Mouse (Mus musculus) heart, adult 18-20 months (tissue): ENCODE data around the gene Zfp638. TPM values are rescaled to one million over a fixed set of nuclear protein-coding genes. Genes with fewer than 3 reads are reported as not detected.
"Not testable (repeated sequence)": the region's sequence is repeated elsewhere in the genome, so short reads cannot be mapped to it uniquely, and the experiment has no call there.

Source experiments
- DNase-seq, 2 experiments: peaks; one replicate each; pipeline ENCODE4 v3.0.0; 2021 to 2022; ENCODE audit warnings: mixed read lengths in 1 of 2
- long read RNA-seq, 2 experiments: library from polyadenylated mRNA; stranded (forward); transcript quantifications; one replicate each; pipeline ENCODE4 v2.0.0; 2021
- total RNA-seq, 2 experiments: library from RNA; stranded (reverse); gene quantifications; 2 replicates each; pipeline ENCODE4 v1.2.3; 2021

Zfp638 gene
- 10 to 100 TPM; 54.3 to 54.4 TPM for total RNA-seq
- long read RNA-seq, experiment 1, full-length matches to known transcripts, result 2 of 10 reads
- long read RNA-seq, experiment 1, partial matches to known transcripts, result 1 of 10 reads
- long read RNA-seq, experiment 1, other reads (novel, unspliced or antisense), result 7 of 10 reads
- long read RNA-seq, experiment 2, partial matches to known transcripts, result 2 of 7 reads
- long read RNA-seq, experiment 2, other reads (novel, unspliced or antisense), result 4 of 7 reads

DNA sequence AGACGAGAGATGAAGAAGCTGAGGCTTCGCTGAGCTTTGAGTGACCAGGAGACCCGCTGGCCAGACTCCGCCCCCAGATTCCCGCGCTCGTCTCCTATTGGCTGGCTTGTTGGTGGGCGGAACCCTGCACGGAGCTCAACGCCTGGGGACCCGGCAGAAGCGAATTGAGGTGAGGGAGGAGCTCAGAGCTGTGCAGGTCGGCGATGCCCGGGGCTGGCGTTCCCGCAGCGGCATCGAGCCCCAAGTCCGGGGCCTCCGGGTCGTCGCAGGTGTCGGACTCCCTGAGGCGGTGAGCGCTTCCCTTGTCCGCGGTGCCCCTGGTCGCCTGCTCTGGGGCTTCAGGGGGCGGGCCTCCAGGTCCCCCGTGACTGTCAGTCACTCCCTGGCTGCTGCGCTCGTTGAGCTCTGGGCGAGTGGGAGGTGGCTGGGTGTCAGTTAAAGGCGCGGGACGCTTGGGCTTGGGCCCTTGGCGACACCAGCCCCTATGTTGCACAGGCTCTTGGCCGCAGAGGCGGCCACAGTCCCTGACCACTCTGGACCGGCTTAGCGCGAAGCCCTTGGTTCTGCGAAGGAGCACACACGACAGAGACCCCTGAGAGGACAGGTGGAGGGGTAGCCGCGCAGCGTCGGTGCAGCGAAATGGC lies at the start of gene Zfp638:
TSS of gene Zfp638 (plus strand) at position 156 of the 644 bp plus-strand sequence.
- peak; percentile 94 to 98 for DNase-seq

DNA sequence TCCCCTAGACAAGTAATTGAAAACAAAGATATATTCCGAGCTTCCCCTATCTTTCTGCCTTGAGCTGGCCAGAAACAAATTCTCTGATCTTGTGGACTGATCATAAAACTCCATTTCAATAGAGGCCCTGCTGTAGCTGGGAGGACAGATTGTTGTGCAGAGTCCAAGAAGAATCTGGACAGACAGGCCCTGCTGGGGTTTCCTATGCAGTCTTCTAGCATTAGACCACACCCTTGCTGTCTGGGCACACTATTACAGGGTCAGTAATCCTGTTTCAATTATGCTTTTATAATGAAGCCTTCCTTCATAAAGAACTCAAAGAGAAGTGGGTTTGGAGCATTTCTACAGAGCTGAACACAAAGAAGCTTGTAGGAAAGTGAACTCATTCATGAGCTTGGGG lies 47.9 kb upstream of the Zfp638 start:
- DNase-seq, result no peak

DNA sequence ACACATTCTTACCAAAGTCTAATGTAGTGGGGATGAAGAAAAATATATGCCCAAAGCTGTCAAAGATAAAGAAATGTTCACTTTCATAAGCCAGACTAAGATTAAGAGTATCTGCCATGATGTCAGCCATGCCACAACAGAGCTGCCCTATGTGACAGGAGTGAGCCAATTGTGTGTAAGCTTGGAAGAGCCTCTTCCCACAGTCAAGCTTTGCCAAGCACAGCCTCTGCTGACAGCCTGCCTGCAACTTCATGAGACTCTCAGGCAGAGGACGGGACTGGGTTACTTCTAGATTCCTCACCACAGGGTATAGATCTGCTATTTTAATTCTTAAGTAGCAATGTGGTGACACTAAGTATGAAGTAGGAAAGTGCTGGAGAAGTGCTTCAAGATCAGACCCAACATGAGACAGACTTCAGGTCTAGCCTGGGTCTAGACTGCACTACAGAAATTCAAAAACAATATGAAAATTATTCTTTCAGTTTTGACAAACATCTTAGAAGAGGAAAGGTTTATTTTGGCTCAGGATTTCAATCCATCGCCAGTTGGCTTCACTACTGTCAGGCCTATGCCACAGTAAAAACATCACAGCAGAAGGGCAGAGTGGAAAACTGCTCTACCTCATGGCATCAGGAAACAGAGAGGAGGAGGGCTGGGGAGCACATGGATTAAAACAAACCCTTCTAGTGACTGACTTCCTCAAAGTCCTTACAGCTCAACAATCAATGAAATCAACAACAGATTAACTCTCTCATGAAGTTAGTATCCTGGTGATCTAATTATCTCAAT lies 46.0 kb upstream of the Zfp638 start:
- no peak for DNase-seq

DNA sequence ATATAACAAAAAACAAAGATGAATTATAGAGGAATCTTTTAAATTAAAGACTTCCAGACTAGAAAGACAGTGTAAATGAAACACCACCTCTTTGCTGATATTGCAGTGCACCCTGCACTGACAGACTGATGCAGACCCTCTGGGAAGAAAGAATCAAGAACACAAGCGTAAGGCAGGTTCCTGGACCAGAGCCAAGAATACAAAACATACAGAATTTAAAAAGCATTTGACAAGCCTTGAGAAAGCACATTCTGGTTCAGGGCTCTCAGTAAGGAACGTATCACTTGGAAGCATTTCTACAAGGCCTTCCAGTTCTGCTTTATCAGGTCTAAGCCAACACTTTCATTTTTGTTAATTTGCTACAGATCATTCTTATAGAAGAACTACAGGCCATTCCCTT lies 45.1 kb upstream of the Zfp638 start:
- no peak for DNase-seq

DNA sequence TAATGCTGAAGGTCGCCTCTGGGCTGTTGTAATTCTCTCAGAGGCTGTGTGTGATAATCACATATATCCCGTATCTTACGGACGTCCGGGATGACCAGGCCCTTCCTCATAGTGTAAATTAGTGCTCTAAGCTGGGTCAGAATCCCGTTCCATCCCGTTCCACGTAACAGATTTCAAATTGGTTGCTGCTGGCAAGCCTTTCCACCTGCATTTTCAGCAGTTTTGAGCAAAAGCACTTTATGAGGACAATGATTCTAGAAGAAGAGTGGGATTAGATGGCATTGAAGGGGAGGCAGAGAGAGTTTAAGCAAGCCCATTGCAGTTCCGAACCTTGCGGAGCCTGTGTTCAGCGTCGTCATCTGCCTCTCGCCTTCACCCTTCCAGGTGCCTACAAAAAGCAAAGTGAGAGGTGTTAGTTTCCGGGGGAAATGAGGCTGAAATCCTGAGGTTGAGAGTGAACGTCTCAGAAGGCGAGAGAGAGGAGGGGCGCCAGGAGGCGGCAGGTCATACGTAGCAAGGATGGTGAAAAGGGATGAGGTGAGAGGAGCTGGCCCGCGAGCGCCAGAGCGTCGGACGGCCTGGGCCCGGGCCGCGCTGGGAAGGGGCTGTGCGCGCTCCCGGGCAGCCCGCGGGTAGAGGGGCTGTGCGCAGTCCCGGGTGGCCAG lies 35.8 kb upstream of the Zfp638 start:
- DNase-seq, result peak; percentile 7 to 49

DNA sequence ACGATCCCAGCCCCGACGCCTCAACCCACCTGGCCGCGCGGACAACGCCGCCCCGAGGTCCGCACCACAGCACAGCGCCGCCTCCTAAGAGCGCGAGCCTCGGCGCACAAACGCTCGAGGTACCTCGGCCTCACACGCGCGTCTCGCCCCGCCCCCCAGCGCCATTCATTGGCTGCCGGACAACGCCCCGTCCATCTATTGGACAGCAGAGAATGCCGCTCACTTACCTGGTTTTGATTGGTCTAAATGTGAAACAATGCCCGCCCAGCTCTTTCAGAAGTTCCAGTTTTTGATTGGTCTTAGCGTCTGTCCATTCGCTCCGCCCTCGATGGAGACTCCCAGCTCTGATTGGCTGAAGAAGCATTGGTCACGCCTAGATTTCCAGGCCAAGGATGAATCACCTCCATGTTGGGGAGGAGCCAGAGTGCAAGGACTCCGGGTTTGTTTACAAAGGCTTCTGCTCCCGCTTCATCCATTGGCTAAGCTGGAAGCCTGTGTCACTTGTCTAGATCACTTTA lies 35.2 kb upstream of the Zfp638 start, which contains the start of gene Paip2b:
TSS of gene Paip2b (minus strand) at position 136 of the 518 bp plus-strand sequence.
- peak; percentile 98 to 99 for DNase-seq

DNA sequence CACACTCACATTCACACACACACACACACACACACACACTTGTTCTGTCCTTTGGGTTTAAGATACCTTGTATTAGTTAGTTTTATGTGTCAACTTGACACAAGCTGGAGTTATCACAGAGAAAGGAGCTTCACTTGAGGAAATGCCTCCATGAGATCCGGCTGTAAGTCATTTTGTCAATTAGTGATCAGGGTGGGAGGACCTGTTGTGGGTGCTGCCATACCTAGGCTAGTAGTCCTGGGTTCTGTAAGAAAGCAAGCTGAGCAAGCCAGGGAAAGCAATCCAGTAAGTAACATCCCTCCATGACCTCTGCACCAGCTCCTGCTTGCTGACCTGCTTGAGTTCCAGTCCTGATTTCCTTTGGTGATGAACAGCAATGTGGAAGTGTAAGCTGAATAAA lies 34.5 kb upstream of the Zfp638 start:
- DNase-seq, result not testable (repeated sequence)

DNA sequence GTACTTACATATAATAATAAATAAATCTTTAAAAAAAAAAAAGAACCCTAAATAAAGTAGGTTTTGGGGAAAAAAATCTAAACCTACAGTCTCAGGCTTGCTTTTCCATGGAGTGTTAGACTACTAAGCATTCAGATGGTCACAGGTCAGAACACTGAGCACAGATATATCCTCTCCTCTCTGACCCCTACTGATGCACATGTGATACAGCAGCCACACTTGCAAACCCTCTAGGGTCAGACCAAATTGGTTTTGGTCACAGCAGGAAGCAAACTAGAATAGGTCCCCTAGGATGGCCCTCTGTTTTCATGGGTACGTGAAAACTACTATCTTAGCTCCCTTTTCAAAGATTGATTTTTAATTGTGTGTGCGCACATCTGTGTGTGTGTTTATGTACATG lies 30.1 kb upstream of the Zfp638 start:
- no peak for DNase-seq

DNA sequence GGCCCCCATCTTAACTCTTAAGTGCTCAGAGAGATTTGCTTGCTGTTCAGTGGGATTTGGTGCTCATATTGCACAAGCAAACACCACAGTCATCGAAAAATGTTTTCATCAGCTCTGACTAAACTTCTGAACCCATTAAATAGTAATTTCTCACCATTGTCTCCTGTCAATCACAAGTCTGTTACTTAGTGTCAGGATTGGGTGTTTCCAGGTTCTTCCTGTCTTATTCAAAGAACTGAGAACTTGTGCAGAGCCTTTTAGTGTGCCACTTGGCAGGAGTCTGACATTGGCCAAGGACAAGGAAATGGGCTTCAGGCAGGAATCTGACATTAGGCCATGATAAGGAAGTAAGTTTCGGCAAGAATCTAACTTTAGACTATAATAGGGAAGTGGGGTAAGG lies 28.9 kb upstream of the Zfp638 start:
- DNase-seq, result no peak

DNA sequence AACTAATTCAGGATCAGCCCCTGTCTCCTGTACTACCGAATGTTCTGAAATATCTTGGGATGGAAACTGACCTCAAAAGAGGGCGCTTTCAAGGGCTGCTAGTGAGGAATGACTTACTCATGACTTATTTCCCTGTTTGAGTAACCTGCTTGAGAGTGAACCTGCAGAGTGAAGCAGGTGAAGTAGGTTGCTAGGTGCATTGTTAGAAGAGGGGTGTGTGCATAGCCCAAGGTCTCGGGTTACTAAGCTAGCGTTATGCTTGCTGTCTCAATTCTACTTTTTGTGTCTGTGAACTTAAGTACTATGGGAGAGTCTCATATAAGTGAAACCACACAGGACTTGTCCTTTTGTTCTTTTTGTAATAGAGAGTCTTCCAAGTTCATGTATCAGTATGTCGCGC lies 26.8 kb upstream of the Zfp638 start:
- no peak for DNase-seq

DNA sequence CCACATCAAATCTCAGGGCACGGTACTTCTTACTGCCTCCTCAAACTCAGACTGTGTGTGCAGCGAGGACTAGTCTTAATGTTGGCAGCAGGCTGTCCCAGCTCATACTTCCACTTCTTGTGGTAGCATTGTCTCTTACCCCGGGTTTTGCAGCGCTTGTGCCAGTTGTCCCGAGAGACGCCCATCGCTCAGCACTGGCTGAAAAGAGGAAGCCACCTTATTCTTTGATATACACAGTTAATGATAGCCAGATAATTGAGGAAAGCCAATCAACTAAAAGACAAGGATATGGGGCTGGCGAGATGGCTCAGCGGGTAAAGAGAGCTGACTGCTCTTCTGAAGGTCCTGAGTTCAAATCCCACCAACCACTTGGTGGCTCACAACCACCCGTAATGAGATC lies 22.0 kb upstream of the Zfp638 start:
- DNase-seq, result no peak

DNA sequence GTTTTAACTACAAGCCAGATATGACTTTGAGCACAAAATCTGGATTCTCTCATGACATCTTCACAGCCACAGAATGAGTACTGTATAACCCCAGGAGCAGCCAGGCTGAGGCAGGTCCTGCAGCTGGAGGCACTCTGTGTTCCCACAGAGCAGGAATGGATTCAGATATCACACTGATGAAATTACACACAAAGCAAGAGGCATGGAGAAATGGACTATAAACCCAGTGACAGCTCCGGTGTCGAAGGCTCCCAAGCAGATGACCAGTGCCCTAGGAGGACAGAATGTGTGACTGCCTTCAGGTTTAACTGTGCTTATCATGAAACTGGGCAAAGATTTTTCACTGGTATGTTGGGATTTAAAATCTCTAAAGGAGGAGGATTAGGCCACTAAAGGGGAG lies 20.8 kb upstream of the Zfp638 start:
- DNase-seq, result no peak

DNA sequence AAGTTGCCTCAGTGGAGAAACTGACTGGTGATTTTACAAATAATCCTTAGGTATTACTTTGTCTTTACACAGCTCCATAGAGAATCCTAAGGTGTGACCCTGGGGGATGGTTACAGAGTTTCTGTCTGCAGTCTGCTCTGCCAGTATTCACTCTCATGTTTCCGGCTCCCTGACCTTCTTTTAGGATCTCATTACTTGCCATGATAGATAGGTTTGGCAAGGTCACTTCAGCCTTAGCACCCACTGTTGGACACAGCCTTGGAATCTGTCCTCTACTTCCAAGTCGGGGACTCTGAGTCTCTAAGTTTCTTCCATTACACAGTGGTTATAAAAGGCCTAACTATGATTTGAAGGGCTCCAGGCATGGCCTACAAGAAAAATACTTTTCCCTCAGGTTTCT lies 17.5 kb upstream of the Zfp638 start:
- no peak for DNase-seq

DNA sequence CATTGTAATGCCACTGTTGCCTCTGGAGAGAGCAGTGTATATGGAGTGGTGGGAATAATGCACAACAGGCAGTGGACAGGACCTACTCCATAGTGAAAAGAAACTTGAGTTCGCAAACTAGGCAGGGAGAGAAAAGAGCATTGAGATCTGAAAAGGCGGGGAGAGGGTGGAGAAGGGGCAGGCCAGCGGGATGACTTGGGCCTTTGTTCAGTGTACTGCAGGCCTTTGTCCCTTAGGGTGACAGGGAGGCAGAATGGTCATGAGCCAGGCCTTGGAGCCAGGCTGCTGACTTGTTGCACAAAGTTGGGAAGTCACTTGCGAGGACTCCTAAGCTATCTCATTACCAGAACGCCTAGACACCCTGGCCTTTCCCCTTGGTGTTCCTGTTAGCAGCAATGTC lies 9.4 kb upstream of the Zfp638 start:
- no peak for DNase-seq

DNA sequence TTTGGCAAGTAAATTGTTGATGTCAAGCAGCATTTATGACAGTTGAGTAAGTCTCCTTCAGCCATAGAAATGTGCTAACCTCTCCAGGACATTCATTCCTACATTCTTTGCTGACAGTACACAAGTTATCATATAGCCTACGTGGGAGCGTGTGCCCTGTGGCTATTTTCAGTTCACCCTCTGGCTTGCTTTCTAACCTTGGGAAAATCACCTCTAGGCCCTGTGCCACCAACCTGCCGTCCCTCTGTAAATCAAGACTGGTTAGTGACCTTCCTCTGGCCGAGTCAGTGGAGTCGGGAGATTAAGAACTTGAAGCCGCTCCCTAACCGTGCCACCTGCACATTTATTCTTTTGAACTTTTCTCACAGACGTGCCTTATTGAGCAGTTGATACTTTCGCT lies 6.9 kb upstream of the Zfp638 start:
- DNase-seq, result peak; percentile 64 to 78

DNA sequence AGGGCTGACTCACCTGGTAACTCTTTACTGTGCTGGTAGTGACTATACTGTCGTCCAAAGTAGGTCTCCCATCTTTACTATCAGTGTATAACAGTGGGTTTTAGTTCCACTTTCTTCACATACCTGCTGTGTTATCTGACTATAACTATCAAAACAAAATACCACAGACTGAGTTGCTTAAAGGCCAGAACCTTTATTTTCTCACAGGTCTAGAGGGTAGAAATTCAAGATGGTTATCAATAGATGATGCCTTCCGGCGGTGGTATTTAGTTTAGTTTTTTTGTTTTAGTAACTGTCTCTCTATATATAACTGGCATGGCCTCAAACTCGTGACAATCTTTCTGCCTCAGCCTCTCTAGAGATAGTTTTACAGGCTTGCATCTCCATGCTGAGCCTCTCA lies 3.4 kb upstream of the Zfp638 start:
- DNase-seq, result no peak

DNA sequence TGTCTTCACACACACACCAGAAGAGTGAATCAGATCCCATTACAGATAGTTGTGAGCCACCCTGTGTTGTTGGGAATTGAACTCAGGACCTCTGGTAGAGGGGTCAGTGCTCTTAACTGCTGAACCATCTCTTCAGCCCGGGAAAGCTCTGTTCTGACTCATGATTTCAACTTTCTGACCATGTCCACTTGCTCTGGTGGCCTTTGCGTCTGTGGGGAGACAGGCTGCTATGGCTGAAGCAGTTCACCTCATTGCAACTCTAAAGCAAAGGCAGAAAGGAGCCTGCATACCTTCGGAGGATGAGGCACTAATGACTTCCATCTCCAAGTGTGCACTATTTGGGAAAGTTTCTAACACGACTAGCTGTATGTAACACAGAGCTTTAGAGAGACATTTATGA lies 486 bp upstream of the Zfp638 start:
- DNase-seq, result no peak

DNA sequence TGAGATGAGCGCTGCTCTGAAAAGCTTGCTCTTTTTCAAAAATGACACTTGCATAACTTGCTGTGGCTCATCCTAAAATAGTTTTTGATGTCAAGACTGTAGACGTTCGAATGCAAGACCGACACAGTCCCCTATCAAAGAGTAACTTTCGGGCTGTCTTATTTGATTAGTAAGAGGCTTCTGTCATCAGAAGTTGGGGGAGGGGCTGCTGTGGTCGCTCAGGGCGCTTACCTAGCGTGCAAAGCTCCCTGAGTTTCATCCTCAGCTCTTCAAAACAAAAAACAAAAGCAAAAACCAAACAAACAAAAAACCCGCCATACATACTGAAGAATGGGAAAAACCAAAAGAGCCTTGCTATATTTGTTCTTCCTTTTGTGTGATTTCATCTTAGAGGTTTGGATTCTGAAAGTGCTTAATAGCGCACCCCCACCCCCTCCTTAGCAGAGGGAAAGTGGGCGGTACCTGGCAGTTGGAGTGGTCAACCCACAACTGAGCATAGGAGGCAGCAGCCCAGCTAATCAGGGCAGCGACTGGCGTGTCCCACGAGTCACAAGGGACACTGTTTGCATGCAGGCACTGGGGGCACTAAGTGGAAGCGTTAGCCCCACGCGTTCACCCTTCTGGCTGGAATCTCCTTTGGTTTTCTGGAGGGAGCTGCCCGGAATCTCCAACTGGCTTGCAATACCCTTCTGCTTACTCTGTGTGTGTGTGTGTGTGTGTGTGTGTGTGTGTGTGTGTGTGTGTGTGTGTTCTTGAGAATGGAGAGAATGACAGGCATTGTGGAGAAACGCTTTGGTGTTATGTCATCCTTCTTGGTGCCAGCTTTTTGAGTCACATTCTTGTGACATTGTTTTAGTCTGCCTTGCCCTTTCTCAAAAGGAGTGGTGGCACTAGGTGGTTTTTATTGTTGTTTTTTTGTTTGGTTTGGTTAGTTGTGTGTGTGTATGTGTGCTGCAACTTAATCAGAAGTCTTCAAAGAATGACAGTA lies 983 bp downstream of the Zfp638 start:
- peak; percentile 79 to 81 for DNase-seq

DNA sequence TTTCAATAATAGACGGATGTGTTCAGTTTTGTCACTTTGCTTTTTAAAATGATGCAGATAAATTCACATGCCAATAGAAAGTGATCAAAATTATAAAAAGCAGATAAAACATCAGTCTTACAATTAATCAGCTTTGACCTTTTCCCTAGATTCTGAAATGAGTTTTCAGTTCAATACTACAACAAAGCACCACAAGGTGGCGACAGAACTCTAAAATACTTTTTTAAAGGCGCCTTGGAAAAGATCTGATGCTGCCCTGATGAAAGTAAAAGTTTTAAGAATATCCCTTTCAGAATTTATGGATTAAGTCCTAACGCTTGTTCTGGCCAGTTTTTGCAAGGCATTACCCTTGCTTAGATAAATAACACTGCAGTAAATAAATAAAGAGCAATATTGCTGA lies 12.9 kb downstream of the Zfp638 start:
- peak; percentile 34 to 84 for DNase-seq

DNA sequence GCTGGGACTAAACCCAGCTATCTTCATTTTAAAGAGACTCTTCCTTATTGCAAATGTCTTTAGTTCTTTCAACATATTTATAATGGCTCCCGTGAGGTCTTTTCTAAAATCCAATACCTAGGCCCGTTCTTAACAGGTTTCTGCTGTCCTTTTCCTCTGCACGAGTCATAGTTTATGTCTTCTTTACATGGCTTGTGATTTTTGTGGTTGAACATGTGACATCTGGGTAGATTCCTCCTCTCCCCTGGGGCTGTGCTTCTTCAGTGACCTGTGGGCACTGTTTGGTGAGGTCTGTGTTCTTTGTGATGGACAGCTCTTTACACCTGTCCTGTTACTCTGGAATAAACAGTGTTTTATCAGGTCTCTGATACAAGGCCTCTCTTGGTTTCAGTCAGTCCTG lies 19.9 kb downstream of the Zfp638 start:
- DNase-seq, result no peak

DNA sequence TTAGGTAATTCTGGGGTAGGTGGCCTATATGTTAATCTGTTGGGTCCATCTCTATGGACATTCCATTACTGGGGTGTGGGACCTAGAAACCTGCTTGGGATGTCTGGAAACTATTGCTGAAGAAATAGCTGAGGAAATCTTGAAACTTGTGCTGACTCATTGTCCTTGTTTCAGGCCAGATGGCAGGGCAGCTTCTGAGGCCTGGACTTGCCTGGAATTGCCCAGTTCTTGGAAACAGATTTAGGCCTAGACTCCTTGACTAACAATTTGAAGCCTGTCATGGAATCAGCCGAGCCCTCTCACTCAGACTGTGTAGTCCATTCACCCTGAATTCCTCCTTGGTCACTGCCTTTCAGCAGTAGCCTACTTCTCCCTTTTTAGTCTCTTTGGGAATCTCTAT lies 21.9 kb downstream of the Zfp638 start:
- DNase-seq, result no peak
